Mouse (Mus musculus) heart, adult 2 months (tissue): ENCODE results near the gene Ank3. TPM values are rescaled to one million over a fixed set of nuclear protein-coding genes. Genes with fewer than 3 reads are reported as not detected.
A peak's percentile ranks its signal among the peaks of the same experiment; 100 is the strongest.

Experiments
- DNase-seq, 2 experiments: peaks; one replicate each; pipeline ENCODE4 v3.0.0; 2021
- H3K27ac ChIP-seq: fragments of 200-600 bp; 2 replicates; pipeline ENCODE4 v1.8.1; 2022
- H3K27me3 ChIP-seq: fragments of 200-500 bp; 2 replicates; pipeline ENCODE4 v1.6.1; 2012; ENCODE audit warnings: mild to moderate bottlenecking, low read length, inconsistent platforms, mixed read lengths; ENCODE audit not compliant: control insufficient read depth, insufficient read depth
- H3K36me3 ChIP-seq: fragments of 200-500 bp; 2 replicates; pipeline ENCODE4 v1.6.1; 2012; ENCODE audit warnings: low read length, inconsistent platforms; ENCODE audit not compliant: control insufficient read depth, insufficient read depth
- H3K4me1 ChIP-seq: fragments of 200-500 bp; 2 replicates; pipeline ENCODE4 v1.6.1; 2011; ENCODE audit warnings: low read length; ENCODE audit not compliant: control insufficient read depth, insufficient read depth
- H3K4me3 ChIP-seq: fragments of 200-600 bp; 2 replicates; pipeline ENCODE4 v1.8.1; 2022
- H3K79me2 ChIP-seq: fragments of 200-500 bp; replicated peaks from 2 replicates; pipeline ENCODE4 v1.6.1; 2012; ENCODE audit warnings: mild to moderate bottlenecking, inconsistent platforms, low read length, moderate library complexity, mixed read lengths; ENCODE audit not compliant: control insufficient read depth, insufficient read depth
- H3K9ac ChIP-seq: fragments of 200-500 bp; 2 replicates; pipeline ENCODE4 v1.6.1; 2012; ENCODE audit warnings: low read depth, mild to moderate bottlenecking, control low read depth, inconsistent platforms, low read length, mixed read lengths
- CTCF ChIP-seq: fragments of 200-600 bp; IDR thresholded peaks from 2 replicates; pipeline ENCODE4 v1.8.1; 2022; ENCODE audit warnings: antibody characterized with exemption, mild to moderate bottlenecking, moderate library complexity
- EP300 ChIP-seq: fragments of 200-500 bp; IDR thresholded peaks from 2 replicates; pipeline ENCODE4 v1.6.1; 2011; ENCODE audit warnings: low read depth, low read length, control low read depth; ENCODE audit not compliant: insufficient read depth
- POLR2A ChIP-seq: fragments of 200-500 bp; IDR thresholded peaks from 2 replicates; pipeline ENCODE4 v1.6.1; 2011; ENCODE audit warnings: mild to moderate bottlenecking, low read depth, low read length, control low read depth; ENCODE audit not compliant: insufficient read depth
- WGBS: fragments of 180-500 bp; shearing (Covaris S2); methylation state at CpG from one replicate; pipeline ENCODE4 v1.1.7; 2018; 5-methylcytosine and 5-hydroxymethylcytosine counted together
- intact Hi-C: fragments of 180-260 bp; cut with DNase I; formaldehyde crosslinking; loops from one replicate; pipeline ENCODE4 v1.15.1; 2025
- polyA plus RNA-seq: library from polyadenylated mRNA; depleted of rRNA; stranded (reverse); fragments of >200 nt; gene quantifications from 2 replicates; pipeline ENCODE4 v1.2.3, GENCODE M21; 2012
- total RNA-seq, 2 experiments: library from RNA; stranded (reverse); gene quantifications; 2 replicates each; pipeline ENCODE4 v1.2.3; 2021

The Ank3 gene
- total and polyA plus RNA-seq, 3 experiments: 16.8 to 80.3 (median 64.6) TPM

DNA sequence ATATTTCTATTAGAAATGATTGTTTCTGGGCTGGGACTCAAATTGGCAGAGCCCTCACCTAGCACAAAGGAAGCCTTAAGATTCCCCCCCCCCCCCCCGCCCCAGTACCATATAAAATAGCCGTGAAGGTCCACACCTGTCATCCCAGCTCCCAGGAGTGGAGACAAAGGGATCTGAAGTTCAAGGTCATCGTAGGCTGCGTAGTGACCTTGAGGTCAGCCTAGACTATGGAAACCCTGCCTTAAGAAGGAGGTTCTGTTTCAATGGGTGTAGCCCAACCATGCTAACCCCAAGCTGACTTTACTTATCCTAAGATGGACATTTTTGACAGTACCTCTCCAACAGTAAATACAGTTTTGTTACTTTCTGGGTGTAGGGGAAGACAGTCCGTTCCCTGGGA lies 170.4 kb downstream of the Ank3 start:
- no peak overlapping the region for H3K9ac ChIP-seq
- no peaks in the 10 kb centered on the region for H3K79me2 ChIP-seq
- 83% methylated on average over 5 of the region's 5 CpGs for WGBS
- TF ChIP-seq EP300 (no peak), CTCF (no peak)
- intact Hi-C loops: no loop called here
- H3K4me1 ChIP-seq: peaks cover 2% of the 10 kb centered on the region
- DNase-seq: no peak
- H3K36me3 ChIP-seq: no peaks in the 10 kb centered on the region; the same call in 1 of the 2 replicates
- no peak overlapping the region for H3K4me3 ChIP-seq
- no peak overlapping the region for H3K27ac ChIP-seq
- H3K27me3 ChIP-seq: no peaks in the 10 kb centered on the region; the same call in 1 of the 2 replicates

DNA sequence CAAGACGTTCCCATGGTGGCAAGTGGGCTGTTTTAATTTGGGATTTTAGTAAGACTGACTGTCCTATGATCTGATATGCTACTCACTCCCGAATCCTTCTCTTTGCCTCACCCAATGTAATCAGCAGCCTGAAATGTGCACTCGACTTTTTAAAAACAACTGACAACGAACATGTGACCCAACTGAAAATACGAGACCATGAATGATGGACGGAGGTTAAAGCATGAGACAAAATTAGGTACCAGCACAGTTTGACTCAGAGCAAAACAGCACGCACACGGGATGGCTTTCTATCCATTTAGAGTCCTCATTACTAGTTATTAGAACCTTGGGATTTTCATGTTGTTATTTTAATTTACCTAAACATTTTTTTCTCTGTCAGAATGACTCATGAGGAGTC lies 171.2 kb downstream of the Ank3 start:
- H3K9ac ChIP-seq: no peak overlapping the region
- H3K79me2 ChIP-seq: no peaks in the 10 kb centered on the region
- H3K27ac ChIP-seq: peak overlapping the region; percentile 57; the same call in 1 of the 2 replicates
- H3K4me1 ChIP-seq: peaks cover 2% of the 10 kb centered on the region
- H3K27me3 ChIP-seq: no peaks in the 10 kb centered on the region; the same call in none of the 2 replicates
- DNase-seq: no peak
- H3K4me3 ChIP-seq: no peak overlapping the region
- intact Hi-C loops: loop anchor here (5.0 kb wide), 1 partner anchor 32 kb away; no protein-coding TSS in a partner anchor
- no peaks in the 10 kb centered on the region; the same call in 1 of the 2 replicates for H3K36me3 ChIP-seq
- TF ChIP-seq CTCF: no peak
- TF ChIP-seq EP300: no peak
- TF ChIP-seq POLR2A: no peak
- WGBS: 52% methylated on average over 8 of the region's 8 CpGs

DNA sequence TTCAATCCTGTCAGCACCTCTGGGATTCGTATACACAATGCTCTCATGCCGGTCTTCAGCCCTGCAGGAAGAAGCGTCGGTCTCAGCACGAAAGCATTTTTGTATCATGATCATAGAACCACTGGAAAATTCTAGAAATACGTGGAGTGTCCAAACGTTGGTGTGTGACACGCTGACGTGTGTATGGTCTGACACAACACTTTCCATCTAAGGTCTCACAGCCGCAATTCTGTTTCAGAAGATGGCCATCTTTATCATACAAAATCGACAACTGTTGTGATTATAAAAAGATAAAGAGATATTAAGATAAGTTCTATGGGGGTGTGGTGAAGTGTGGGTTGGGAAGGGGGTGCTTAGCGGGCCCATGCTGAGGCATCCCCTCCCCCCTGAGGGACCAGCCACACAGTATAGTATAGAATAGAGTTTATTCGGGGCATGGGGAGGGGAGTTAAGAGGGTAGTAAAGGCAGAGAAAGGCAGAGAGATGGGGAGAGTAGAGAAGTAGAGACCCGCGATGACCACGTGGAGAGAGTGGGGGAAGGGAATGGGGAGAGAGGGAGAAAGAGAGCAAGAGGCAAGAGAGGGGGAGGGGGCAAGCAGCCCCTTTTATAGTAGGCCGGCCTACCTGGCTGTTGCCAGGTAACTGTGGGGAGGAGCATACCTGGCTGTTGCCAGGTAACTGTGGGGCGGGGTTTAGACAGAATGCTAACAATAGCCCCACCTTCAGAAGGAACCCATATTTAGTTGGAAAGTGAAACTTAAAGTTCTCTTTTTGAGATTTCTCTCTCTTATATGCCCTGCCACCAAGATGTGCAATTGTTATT lies 172.1 kb downstream of the Ank3 start:
- Histone ChIP-seq H3K4me1 (peaks cover 2% of the 10 kb centered on the region), H3K27me3 (no peaks in the 10 kb centered on the region; the same call in none of the 2 replicates), H3K36me3 (no peaks in the 10 kb centered on the region; the same call in 1 of the 2 replicates), H3K27ac (peak overlapping the region; percentile 57; the same call in 1 of the 2 replicates), H3K79me2 (no peaks in the 10 kb centered on the region), H3K9ac (no peak overlapping the region), H3K4me3 (peak overlapping the region; percentile 38; the same call in 1 of the 2 replicates)
- WGBS: 27% methylated on average over 18 of the region's 18 CpGs
- intact Hi-C loops: loop anchor here (5.0 kb wide), 1 partner anchor 33 kb away; no protein-coding TSS in a partner anchor
- DNase-seq: no peak
- no peak for TF ChIP-seq EP300
- no peak for TF ChIP-seq POLR2A
- TF ChIP-seq CTCF: no peak

DNA sequence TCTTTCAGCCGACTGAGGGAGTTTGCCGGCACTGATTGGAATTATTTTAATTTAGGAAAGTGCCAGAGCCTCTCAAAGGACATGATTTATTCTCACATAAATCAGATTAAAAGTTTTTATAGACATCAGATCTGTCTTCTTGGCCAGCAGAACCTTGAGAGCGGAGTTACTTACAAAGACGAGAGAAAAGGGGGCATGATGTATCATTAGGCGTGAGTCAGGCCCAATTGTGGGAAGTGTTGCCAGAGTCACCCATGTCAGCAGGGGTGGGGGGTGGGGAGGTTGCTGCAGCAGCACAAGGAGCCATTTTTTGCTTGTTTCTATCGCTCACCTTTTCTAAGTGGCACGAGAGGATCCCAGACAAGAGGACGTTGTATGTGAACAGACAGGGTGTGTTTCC lies 172.8 kb downstream of the Ank3 start:
- Histone ChIP-seq H3K4me1 (peaks cover 2% of the 10 kb centered on the region), H3K27ac (peak overlapping the region; percentile 28; the same call in 1 of the 2 replicates), H3K9ac (peak overlapping the region; percentile 62), H3K79me2 (no peaks in the 10 kb centered on the region), H3K4me3 (peak overlapping the region; percentile 38; the same call in 1 of the 2 replicates), H3K27me3 (no peaks in the 10 kb centered on the region; the same call in none of the 2 replicates), H3K36me3 (no peaks in the 10 kb centered on the region; the same call in 1 of the 2 replicates)
- no peak for DNase-seq
- intact Hi-C loops: loop anchor here (5.0 kb wide), 1 partner anchor 34 kb away; no protein-coding TSS in a partner anchor
- no peak for TF ChIP-seq EP300
- WGBS: 8% methylated on average over 8 of the region's 8 CpGs

GRCm38 (mm10) chr10:69571972-69572371 lies 173.4 kb downstream of the Ank3 start:
- Histone ChIP-seq H3K4me1 (peaks cover 2% of the 10 kb centered on the region), H3K4me3 (no peak overlapping the region; the same call in 1 of the 2 replicates), H3K79me2 (no peaks in the 10 kb centered on the region), H3K9ac (no peak overlapping the region), H3K36me3 (no peaks in the 10 kb centered on the region; the same call in 1 of the 2 replicates), H3K27me3 (no peaks in the 10 kb centered on the region; the same call in none of the 2 replicates), H3K27ac (no peak overlapping the region)
- 14% methylated on average over 9 of the region's 9 CpGs for WGBS
- TF ChIP-seq EP300 (no peak), POLR2A (no peak), CTCF (no peak)
- intact Hi-C loops: loop anchor here (5.0 kb wide), 1 partner anchor 35 kb away; no protein-coding TSS in a partner anchor
- no peak for DNase-seq

DNA sequence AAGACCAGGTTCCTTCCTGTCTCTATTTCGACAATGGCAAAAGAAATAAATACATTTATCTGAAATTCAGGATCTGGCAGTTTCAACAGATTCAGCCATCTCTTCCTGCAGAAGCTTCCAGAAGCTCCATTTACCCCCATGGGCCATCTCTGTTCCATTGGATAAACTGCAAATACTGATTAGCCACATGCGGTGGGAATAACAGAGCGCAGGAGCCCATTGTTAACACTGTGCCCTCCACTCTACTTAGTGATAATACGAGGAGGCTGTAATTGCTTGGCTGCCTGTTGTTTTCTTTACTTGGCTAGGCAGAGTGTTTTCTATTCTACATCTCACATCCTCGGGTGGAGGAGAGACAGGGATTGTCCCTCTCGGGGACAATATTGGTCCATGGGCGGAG lies 174.5 kb downstream of the Ank3 start:
- DNase-seq: no peak
- Histone ChIP-seq H3K9ac (no peak overlapping the region), H3K4me1 (peaks cover 2% of the 10 kb centered on the region), H3K27ac (no peak overlapping the region), H3K4me3 (no peak overlapping the region), H3K27me3 (no peaks in the 10 kb centered on the region; the same call in none of the 2 replicates), H3K36me3 (no peaks in the 10 kb centered on the region; the same call in 1 of the 2 replicates), H3K79me2 (no peaks in the 10 kb centered on the region)
- WGBS: 55% methylated on average over 7 of the region's 7 CpGs
- intact Hi-C loops: loop anchor here (5.0 kb wide), 1 partner anchor 36 kb away; no protein-coding TSS in a partner anchor
- no peak for TF ChIP-seq EP300
- no peak for TF ChIP-seq CTCF
- TF ChIP-seq POLR2A: no peak
